Mouse (Mus musculus) CH12.LX (cell line): Measurements from ENCODE around the gene Swi5.

Experiments
- CTCF ChIP-seq, 2 experiments: IDR thresholded peaks in 1 of 2; conservative IDR thresholded peaks in 1 of 2; 2 replicates each; pipeline ENCODE4 v1.5.1; 2011 to 2012; ENCODE audit warnings: low read depth in 2 of 2, low read length in 2 of 2, improper control_type of control experiment in 1 of 2, inconsistent platforms in 1 of 2, mild to moderate bottlenecking in 1 of 2, moderate library complexity in 1 of 2
- ELF1 ChIP-seq: IDR thresholded peaks from 2 replicates; pipeline ENCODE4 v1.6.1; 2014; ENCODE audit warnings: low read depth, mild to moderate bottlenecking, inconsistent platforms, low read length, improper control_type of control experiment

DNA sequence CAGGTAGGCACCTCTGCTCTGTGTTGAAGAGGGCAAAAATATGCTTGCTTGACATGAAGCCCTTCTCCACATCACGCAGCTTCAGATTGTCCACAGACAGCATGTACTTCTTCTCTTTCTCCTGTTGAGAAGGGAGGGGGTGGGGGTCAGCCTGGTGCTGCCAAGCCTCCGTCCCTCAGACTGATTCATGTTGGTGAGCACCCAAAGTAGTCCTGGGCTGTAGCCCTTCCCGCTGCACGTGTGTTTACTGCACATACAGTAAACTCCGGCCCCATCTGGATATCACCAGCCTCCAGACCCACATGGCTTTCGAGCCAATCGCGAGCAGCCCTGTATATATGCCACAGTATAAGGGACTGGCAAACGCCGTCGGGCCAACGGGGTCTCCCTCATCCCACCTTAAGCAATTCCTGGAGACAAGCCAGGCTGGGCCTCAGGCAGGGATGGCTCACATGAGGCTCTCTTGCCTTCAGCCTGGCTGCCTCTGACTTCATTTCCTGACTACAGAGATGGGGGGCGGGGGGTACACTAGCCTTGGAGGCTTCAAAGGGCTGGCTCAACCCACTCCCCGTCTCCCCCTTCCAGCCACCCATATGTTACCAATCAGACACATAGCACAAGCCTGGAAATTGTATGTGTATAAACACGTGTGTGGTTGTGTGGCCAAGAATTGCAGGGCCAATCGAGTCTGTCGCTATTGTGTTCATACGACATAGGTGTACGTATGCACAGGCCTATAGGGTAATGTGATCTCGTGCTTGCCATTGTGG lies 29.2 kb upstream of the Swi5 start:
- TF ChIP-seq CTCF (conservative IDR thresholded peaks at IDR 0.05 in 1 of 2, IDR thresholded peaks at IDR 0.05 in 1 of 2; ENCODE audit: low read depth in 2 of 2, low read length in 2 of 2) (no peak), ELF1 (no peak)
